Mouse (Mus musculus) thymus, adult 2 months (tissue): Measurements from ENCODE around the gene Aifm1.

ENCODE experiments used
- CTCF ChIP-seq: fragments of 200-500 bp; IDR thresholded peaks from 2 replicates; pipeline ENCODE4 v1.5.1; 2012; ENCODE audit warnings: mild to moderate bottlenecking, control low read depth, low read length, moderate library complexity, borderline replicate concordance; ENCODE audit not compliant: control insufficient read depth, poor library complexity, insufficient read depth; ENCODE audit errors: extremely low read depth
- POLR2A ChIP-seq: fragments of 200-500 bp; IDR thresholded peaks from 2 replicates; pipeline ENCODE4 v1.6.1; 2012; ENCODE audit warnings: mild to moderate bottlenecking, low read length, control low read depth, moderate library complexity; ENCODE audit not compliant: control insufficient read depth, poor library complexity, insufficient read depth; ENCODE audit errors: extremely low read depth

GRCm38 (mm10) chrX:48449646-48450045 lies 63.7 kb downstream of the Aifm1 start:
- TF ChIP-seq CTCF = no peak
- TF ChIP-seq POLR2A = no peak
